Mouse (Mus musculus) intestine, embryonic 14.5 days (tissue): ENCODE measurements around the gene Slc38a5. TPM values are rescaled to one million over a fixed set of nuclear protein-coding genes. Genes with fewer than 3 reads are reported as not detected.
A peak's percentile ranks its signal among the peaks of the same experiment; 100 is the strongest.
"Not testable (repeated sequence)": the region's sequence is repeated elsewhere in the genome, so short reads cannot be mapped to it uniquely, and the experiment has no call there.

ENCODE experiments used
- ATAC-seq: fragments of 200-750 bp; cut with Nextera tagmentation; replicated peaks from 2 replicates; pipeline ENCODE4 v1.8.0; 2017; ENCODE audit warnings: low read depth, moderate number of reproducible peaks, moderate TSS enrichment, moderate library complexity; ENCODE audit not compliant: low FRiP score, low TSS enrichment
- DNase-seq: peaks from one replicate; pipeline ENCODE4 v3.0.0-alpha.2; 2018; ENCODE audit warnings: low spot score
- H3K27ac ChIP-seq: fragments of 300-500 bp; sonication (generic); 2 replicates; pipeline ENCODE4 v1.5.1; 2014; ENCODE audit warnings: low read depth, mild to moderate bottlenecking, control low read depth
- H3K27me3 ChIP-seq: fragments of 300-500 bp; sonication (generic); replicated peaks from 2 replicates; pipeline ENCODE4 v1.6.1; 2014; ENCODE audit warnings: low read length, control low read depth; ENCODE audit not compliant: control insufficient read depth, insufficient read depth
- H3K36me3 ChIP-seq: fragments of 300-500 bp; sonication (generic); 2 replicates; pipeline ENCODE4 v1.6.1; 2014; ENCODE audit warnings: low read length, control low read depth; ENCODE audit not compliant: control insufficient read depth, insufficient read depth
- H3K4me1 ChIP-seq: fragments of 300-500 bp; sonication (generic); replicated peaks from 2 replicates; pipeline ENCODE4 v1.6.1; 2014; ENCODE audit warnings: low read length, control low read depth, mixed read lengths; ENCODE audit not compliant: control insufficient read depth, insufficient read depth
- H3K4me2 ChIP-seq: fragments of 300-500 bp; sonication (generic); 2 replicates; pipeline ENCODE4 v1.6.1; 2014; ENCODE audit warnings: low read length
- H3K4me3 ChIP-seq: fragments of 300-500 bp; sonication (generic); 2 replicates; pipeline ENCODE4 v1.5.1; 2014; ENCODE audit warnings: low read depth, low read length, control low read depth, mixed read lengths
- H3K9ac ChIP-seq: fragments of 300-500 bp; sonication (generic); 2 replicates; pipeline ENCODE4 v1.6.1; 2014; ENCODE audit warnings: mild to moderate bottlenecking, low read length
- H3K9me3 ChIP-seq: fragments of 300-500 bp; sonication (generic); 2 replicates; pipeline ENCODE4 v1.6.1; 2016; ENCODE audit warnings: low read length, control low read depth; ENCODE audit not compliant: control insufficient read depth
- WGBS: fragments of 180-500 bp; shearing (Covaris S2); extraction: QIAGEN DNeasy Blood & Tissue Kit; methylation state at CpG from one replicate; pipeline ENCODE4 v1.1.7; 2014; 5-methylcytosine and 5-hydroxymethylcytosine counted together
- polyA plus RNA-seq: library from polyadenylated mRNA; unstranded; fragments of >200 nt; fragmentation: Nextera tagmentation; extraction: Ambion mirVana; gene quantifications from 2 replicates; pipeline ENCODE4 v1.2.1, GENCODE M21; 2014

The Slc38a5 gene
- polyA plus RNA-seq, 1 experiment from 2014 or later, result 9.7 TPM

GRCm38 (mm10) chrX:8264222-8264621, 6.7 kb upstream of the Slc38a5 start:
- H3K4me2 ChIP-seq, result no peak overlapping the region
- H3K9me3 ChIP-seq, result no peaks in the 10 kb centered on the region
- H3K36me3 ChIP-seq, result no peaks in the 10 kb centered on the region
- H3K4me3 ChIP-seq, result no peak overlapping the region
- H3K27me3 ChIP-seq, result no peaks in the 10 kb centered on the region
- no peak for ATAC-seq
- WGBS, result 74% methylated on average over 3 of the region's 3 CpGs
- no peaks in the 10 kb centered on the region for H3K4me1 ChIP-seq
- H3K27ac ChIP-seq, result no peak overlapping the region
- no peak overlapping the region for H3K9ac ChIP-seq
- no peak for DNase-seq

GRCm38 (mm10) chrX:8272000-8272399, 1.1 kb downstream of the Slc38a5 start:
- ATAC-seq (no peak), DNase-seq (no peak)

GRCm38 (mm10) chrX:8274056-8274455, 3.1 kb downstream of the Slc38a5 start:
- Histone ChIP-seq H3K27me3 (no peaks in the 10 kb centered on the region), H3K36me3 (no peaks in the 10 kb centered on the region), H3K9ac (no peak overlapping the region), H3K4me3 (no peak overlapping the region), H3K27ac (no peak overlapping the region), H3K4me1 (no peaks in the 10 kb centered on the region), H3K9me3 (no peaks in the 10 kb centered on the region), H3K4me2 (no peak overlapping the region)
- ATAC-seq (no peak), DNase-seq (no peak)
- WGBS, result 68% methylated on average over 5 of the region's 5 CpGs

More at GRCm38 (mm10) chrX:8272000-8272399, 1.1 kb downstream of the Slc38a5 start:
- Histone ChIP-seq H3K27ac (no peak overlapping the region), H3K36me3 (no peaks in the 10 kb centered on the region), H3K4me2 (peak overlapping the region; percentile 39), H3K4me3 (no peak overlapping the region), H3K4me1 (no peaks in the 10 kb centered on the region), H3K9me3 (no peaks in the 10 kb centered on the region), H3K9ac (no peak overlapping the region), H3K27me3 (no peaks in the 10 kb centered on the region)
- 15% methylated on average over 10 of the region's 10 CpGs for WGBS

- no peak overlapping the region for H3K4me3 ChIP-seq
- no peak for ATAC-seq
- no peaks in the 10 kb centered on the region for H3K27me3 ChIP-seq
- no peak overlapping the region for H3K27ac ChIP-seq
- H3K4me1 ChIP-seq, result no peaks in the 10 kb centered on the region
- no peak for DNase-seq
- no peaks in the 10 kb centered on the region for H3K36me3 ChIP-seq
- WGBS, result 78% methylated on average over 5 of the region's 5 CpGs
- H3K4me2 ChIP-seq, result no peak overlapping the region
- H3K9ac ChIP-seq, result no peak overlapping the region
- no peaks in the 10 kb centered on the region for H3K9me3 ChIP-seq
These were observed 17.7 kb downstream of the Slc38a5 start for GRCm38 (mm10) chrX:8288621-8289020.

GRCm38 (mm10) chrX:8309302-8309701, 38.4 kb downstream of the Slc38a5 start:
- no peaks in the 10 kb centered on the region for H3K36me3 ChIP-seq
- H3K27me3 ChIP-seq, result no peaks in the 10 kb centered on the region
- no peak overlapping the region for H3K4me3 ChIP-seq
- ATAC-seq (no peak), DNase-seq (no peak)
- no peaks in the 10 kb centered on the region for H3K4me1 ChIP-seq
- H3K9ac ChIP-seq, result no peak overlapping the region
- H3K9me3 ChIP-seq, result no peaks in the 10 kb centered on the region
- H3K4me2 ChIP-seq, result no peak overlapping the region
- 37% methylated on average over 1 of the region's 1 CpGs for WGBS
- no peak overlapping the region for H3K27ac ChIP-seq

GRCm38 (mm10) chrX:8314905-8315304, 44.0 kb downstream of the Slc38a5 start:
- not testable (repeated sequence) for H3K27ac ChIP-seq, H3K9ac ChIP-seq, H3K9me3 ChIP-seq, H3K4me2 ChIP-seq, H3K4me3 ChIP-seq, H3K36me3 ChIP-seq, ATAC-seq, H3K4me1 ChIP-seq, H3K27me3 ChIP-seq
- 16% methylated on average over 7 of the region's 7 CpGs for WGBS
- DNase-seq, result peak; percentile 61

GRCm38 (mm10) chrX:8327124-8327523, 56.2 kb downstream of the Slc38a5 start, which contains the start of gene Ssxb10:
Gene Ssxb10 (plus strand): TSS chrX:8327424.
- DNase-seq, result no peak
- ATAC-seq, result no peak
- Histone ChIP-seq H3K4me3 (no peak within 1 kb of the TSS), H3K36me3 (no peaks in the 10 kb centered on the region), H3K4me2 (no peak within 1 kb of the TSS), H3K9me3 (0 out of 2 replicates have a peak, but pooled peaks cover 2% of the 10 kb centered on the region), H3K27me3 (no peaks in the 10 kb centered on the region), H3K9ac (no peak within 1 kb of the TSS), H3K4me1 (no peaks in the 10 kb centered on the region), H3K27ac (no peak within 1 kb of the TSS)
- 77% methylated on average over 2 of the region's 2 CpGs for WGBS

Other genes starting within 250 kb of the Slc38a5 start
- gene Suv39h1, start 196.4 kb upstream of the Slc38a5 start, polyA plus RNA-seq, result 59.7 and 61.8 TPM in 2 replicates
- gene Was, start 180.6 kb upstream of the Slc38a5 start, polyA plus RNA-seq, result 0.35 and 0.51 TPM in 2 replicates
- gene Wdr13, start 138.2 kb upstream of the Slc38a5 start, polyA plus RNA-seq, result 23.3 and 27.0 TPM in 2 replicates
- gene Rbm3, start 125.3 kb upstream of the Slc38a5 start, polyA plus RNA-seq, result 537 and 553 TPM in 2 replicates
- 13.2 and 14.3 TPM in 2 replicates for gene Tbc1d25, start 95.0 kb upstream of the Slc38a5 start, polyA plus RNA-seq
- gene Ebp, start 77.6 kb upstream of the Slc38a5 start, polyA plus RNA-seq, result 59.6 and 69.7 TPM in 2 replicates
- 8.9 and 9.2 TPM in 2 replicates for gene Porcn, start 64.6 kb upstream of the Slc38a5 start, polyA plus RNA-seq
- 39.3 and 39.5 TPM in 2 replicates for gene Ftsj1, start 18.7 kb upstream of the Slc38a5 start, polyA plus RNA-seq
- not detected in 2 replicates for gene Ssxb10, start 56.3 kb downstream of the Slc38a5 start, polyA plus RNA-seq
- not detected in 2 replicates for gene Ssxb9, start 95.8 kb downstream of the Slc38a5 start, polyA plus RNA-seq
- not detected in 2 replicates for gene Ssxb1, start 142.2 kb downstream of the Slc38a5 start, polyA plus RNA-seq
- gene Ssxb2, start 190.6 kb downstream of the Slc38a5 start, polyA plus RNA-seq, result not detected in 2 replicates